Mouse (Mus musculus) G1E (cell line): Measurements from ENCODE around the gene Accs.

Experiments
- CTCF ChIP-seq: IDR thresholded peaks from 2 replicates; pipeline ENCODE4 v1.5.1; 2012; ENCODE audit warnings: low read depth, low read length, inconsistent platforms, mixed read lengths
- GATA1 ChIP-seq: IDR thresholded peaks from 2 replicates; pipeline ENCODE4 v1.6.1; 2012; ENCODE audit warnings: borderline replicate concordance, low read length, inconsistent platforms, mixed read lengths
- GATA2 ChIP-seq: IDR thresholded peaks from 2 replicates; pipeline ENCODE4 v1.6.1; 2012; ENCODE audit warnings: low read depth, low read length, inconsistent platforms, borderline replicate concordance
- TAL1 ChIP-seq: conservative IDR thresholded peaks from 2 replicates; pipeline ENCODE4 v1.6.1; 2012; ENCODE audit warnings: low read depth, low read length, inconsistent platforms, mixed read lengths

GRCm38 (mm10) chr2:93822045-93822749 lies 27.5 kb downstream of the Accs start, which contains the start of gene Ext2:
- peak; percentile 96 for TF ChIP-seq CTCF
- TF ChIP-seq TAL1 = no peak
- no peak for TF ChIP-seq GATA1
- no peak for TF ChIP-seq GATA2
